Mouse (Mus musculus) left cerebral cortex, adult 9 months (tissue): ENCODE results near the gene Stard5.

Source experiments
- DNase-seq, 2 experiments: peaks; one replicate each; pipeline ENCODE4 v3.0.0; 2022; ENCODE audit warnings: low spot score in 2 of 2

Stard5 gene

GRCm38 (mm10) chr7:83662711-83663375, 31.1 kb downstream of the Stard5 start:
- DNase-seq: no peak

DNA sequence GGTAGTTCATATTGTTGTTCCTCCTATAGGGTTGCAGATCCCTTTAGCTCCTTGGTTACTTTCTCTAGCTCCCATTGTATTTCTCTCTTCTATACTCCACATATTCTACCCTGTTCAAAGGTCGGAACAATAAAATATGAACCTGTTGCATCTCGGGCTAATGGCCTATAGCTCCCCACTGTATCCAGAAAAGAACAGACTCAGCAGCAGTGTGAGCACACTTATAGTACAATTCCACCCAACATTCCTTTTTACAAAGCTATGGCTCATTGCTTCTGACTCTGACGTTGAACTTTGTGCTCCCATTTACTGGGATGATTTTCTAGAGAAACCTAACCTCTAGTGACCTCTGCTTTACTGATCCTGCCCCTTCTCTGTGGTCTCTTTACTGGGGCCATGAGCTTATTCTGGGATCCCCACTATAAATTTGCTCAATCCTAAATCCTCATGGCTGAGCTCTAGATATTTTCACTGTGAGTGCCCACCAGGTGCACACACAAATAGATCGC, 34.4 kb downstream of the Stard5 start:
- DNase-seq: no peak

DNA sequence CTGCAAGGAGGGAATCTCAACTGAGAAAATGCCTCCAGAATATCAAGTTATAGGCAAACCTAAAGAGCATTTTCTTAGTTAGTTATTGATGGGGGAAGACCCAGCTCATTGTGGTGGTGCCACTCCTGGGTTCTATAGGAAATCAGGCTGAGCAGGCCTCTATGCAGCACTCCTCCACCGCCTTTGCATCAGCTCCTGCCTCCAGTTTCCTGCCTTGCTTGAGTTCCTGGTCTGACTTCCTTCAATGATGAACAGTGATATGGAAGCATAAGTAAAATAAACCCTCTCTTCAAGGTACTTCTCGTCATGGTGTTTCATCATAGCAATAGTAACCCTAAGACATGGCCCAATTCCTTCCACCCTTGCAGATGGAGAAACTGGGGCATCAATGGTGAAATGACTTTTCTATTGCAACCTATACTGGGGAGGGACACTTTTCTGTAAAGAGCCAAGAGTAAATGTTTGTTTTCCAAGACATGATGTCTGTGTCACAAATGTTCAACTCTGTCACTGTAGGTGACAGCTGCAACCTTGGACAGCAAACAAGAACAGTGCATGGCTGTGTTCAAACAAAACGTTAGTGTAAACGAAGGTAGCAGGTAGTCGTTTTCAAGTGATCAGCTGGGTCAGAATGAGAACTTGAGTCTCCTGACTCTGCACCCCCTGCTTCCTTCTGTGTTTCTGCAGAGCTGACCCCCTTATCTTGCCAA, 36.3 kb downstream of the Stard5 start:
- DNase-seq: no peak

DNA sequence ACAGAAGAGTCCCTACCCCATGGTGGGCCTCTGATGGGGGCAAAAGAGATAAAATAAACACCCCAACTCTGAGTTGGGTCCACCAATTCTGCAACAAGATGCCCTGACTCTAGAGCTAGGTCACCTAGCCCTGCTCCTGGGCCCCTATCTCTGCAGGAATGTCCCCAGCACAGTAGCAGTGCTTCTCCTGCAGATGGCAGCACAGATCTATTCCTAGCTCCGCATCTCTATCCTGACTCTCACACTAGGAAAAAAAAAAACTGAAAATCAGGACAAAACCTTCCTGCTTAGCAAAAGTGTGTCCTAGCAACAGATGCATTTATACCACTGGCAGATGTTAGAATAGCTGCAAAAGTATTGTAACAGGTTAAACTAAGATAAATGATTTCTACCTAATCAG, 37.0 kb downstream of the Stard5 start:
- peak in 1 of 2 experiments; percentile 51 for DNase-seq

- no peak for DNase-seq
These were observed 39.8 kb downstream of the Stard5 start for GRCm38 (mm10) chr7:83671573-83671972.

DNA sequence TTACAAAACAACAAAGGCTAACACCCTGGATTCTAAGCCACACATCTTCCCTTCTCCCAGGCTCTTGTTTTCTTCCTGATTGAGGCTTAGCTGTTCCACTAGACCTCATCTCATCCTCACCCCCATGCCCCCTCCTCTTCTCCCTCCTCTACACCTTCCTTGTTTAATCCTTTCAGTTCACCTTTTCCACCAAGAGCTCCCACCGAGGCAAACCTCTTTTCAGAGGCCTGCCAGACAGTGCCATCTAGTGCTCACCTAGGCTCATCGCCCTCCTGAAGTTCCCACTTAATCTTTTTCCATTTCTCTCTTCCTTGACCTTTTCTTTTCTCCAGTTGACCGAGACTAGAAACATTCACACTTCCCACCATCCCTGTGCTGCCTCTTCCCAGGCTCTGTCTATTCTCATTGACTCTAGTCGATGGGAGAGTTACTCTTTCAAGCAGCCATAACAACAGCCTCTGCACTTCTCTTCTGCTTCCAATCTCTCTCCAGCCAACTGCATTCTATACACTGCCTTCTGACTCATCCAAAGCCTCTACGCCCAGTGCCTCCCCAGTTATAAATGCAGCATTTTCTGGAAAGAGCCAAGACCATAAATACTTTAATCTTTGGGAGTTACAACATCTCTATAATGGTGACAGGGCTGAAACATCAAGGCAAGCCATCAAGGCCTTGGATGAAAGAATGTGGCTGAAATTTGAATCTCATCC, 43.9 kb downstream of the Stard5 start:
- DNase-seq: no peak

- no peak for DNase-seq
These were observed 45.5 kb downstream of the Stard5 start for GRCm38 (mm10) chr7:83677296-83677695.

- DNase-seq: no peak
These were observed 46.7 kb downstream of the Stard5 start for GRCm38 (mm10) chr7:83678506-83678905.

DNA sequence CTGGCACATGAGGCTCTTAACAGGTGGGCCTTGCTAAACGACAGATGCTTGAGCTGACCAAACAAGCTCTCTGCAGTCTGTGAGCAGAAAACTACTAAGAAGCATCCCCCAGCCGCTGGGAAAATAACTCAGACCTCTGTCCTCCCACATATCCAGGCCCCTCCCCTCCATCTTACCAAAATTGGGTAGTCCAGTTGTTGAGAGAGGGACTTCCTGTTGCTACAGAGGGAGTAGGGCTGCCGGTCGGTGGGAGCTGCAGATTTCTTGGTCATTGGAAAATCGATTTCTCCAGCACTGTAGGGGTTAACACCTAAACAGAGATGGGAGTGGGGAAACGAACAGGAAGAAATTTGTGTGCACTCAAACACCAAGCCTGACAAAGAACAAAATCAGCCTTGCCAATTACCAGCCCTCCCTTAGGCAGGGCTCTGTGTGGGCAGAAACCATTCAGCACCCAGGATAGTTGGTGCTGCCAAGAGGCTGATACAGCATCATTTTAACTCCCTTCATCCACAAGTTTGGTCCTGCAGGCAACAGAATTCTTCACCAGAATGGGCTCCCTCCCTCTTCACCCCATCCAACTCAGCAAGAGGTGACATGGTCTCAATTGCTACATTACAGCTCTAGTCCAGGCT, 51.0 kb downstream of the Stard5 start:
- DNase-seq: no peak

DNA sequence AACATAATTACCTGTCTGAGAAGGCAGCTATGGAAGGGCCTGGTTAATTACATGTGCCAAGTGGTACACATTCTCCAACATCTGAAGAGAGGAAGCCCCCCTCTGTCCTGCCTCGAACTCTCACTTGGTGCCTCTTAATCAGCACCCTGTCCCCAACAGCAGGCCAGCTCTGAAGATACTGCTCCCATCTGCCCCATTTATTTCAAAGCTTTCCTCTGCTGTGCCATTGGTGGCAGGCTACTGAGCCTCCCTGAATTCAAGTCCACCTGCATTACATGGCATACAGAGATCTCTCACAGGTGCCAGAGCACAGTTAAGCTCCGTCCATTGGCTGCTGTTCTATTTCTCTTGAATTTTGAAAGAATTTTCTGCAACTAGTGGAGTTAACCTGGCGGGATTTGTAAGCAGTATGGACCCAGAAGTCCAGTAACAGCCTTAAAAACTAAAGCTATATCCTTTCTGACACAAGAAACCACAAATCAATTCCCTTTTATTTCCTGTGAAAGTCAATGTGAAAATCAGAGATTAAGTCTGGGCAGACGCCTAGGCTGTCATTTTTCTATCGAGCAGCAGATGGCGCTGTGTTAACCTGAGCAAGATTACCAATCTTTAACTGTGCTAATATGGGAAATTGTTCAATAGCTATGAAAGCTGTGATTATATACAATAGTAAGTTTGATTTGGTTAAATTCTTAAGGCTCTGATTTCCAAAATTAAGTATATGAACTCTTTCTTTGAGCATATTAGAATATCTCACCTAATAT, 63.9 kb downstream of the Stard5 start:
- peak in 1 of 2 experiments; percentile 17 for DNase-seq

DNA sequence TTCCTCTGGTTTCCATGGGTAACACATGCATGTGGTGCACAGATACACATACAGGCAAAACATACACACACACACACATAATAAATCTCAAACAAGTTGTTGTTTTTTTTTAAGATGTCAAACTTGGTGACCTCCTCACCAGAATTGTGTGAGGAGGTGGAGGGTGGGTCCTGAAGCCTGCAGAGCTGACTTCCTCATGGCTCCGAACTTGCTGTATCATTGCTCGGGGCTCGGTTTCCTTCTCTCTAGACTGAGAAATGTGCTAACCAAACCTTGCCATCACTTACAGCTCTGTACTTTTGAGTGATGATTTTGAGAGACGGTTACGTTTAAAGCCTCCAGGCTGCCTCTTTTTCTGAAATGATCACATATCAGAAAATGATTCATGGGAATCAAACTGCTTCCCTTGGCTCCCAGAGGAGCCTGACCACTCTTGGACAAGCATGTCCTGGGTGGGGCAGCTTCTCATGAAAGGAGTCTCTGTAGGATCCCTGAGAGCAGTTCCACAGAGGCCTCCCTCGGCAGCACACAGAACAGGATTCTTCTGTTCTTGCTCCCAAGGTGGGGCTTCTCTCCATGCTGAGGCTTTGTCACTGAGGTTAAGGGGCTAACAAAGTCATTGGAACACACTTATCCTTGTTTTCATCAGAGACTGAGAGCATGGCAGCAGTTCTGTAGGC, 67.4 kb downstream of the Stard5 start:
- no peak for DNase-seq
